In the genomic region with DNA sequence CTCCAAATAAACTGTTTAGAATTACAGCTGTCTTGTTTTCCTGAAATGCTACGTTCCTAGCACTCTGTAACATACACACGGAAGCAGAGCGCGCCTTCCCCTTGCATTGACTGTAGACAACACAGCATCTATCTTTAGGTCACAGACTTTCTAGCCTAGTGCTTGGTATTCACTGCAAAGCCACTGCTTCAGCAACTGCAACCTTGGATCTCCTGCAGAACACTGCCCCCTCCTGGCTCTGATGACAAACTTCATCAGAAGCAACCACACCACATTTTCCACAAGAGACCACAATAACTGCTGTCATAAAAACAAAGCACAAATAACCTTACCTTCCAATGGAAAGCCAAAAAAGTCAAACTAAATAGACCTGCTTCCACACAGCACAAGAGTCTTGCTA, we compare ENCODE assay signal across 8 mouse cellular contexts. TPM values are rescaled to one million over a fixed set of nuclear protein-coding genes. Genes with fewer than 3 reads are reported as not detected.
DNase-seq lines count a peak whose midpoint lies in the region; ATAC-seq and TF ChIP-seq lines count a peak whose summit lies in the region.

No protein-coding gene starts in this region.

- no peak overlapping the region for H3K9ac ChIP-seq in kidney, embryonic 16.5 days (replicated peaks; ENCODE audit: low read length)

- ATAC-seq in G1E (ENCODE audit: extremely low read depth, insufficient number of reproducible peaks, low FRiP score, poor library complexity, severe bottlenecking), result peak; percentile 35; the same call in 1 of the 2 replicates
- ATAC-seq in kidney, embryonic 16.5 days (ENCODE audit: low FRiP score, low TSS enrichment), result peak; percentile 57; the same call in 1 of the 2 replicates

- H3K9me3 ChIP-seq in G1E (replicated peaks), result no peaks in the 10 kb centered on the region
- no peaks in the 10 kb centered on the region for H3K9me3 ChIP-seq in kidney, embryonic 16.5 days (ENCODE audit: low read length)

- DNase-seq in adrenal gland, adult (ENCODE audit: inconsistent age in 2 of 2, low spot score in 1 of 2), result peak; percentile 42 to 80
- no peak for DNase-seq in adrenal gland, postnatal 4 days (ENCODE audit: low spot score in 2 of 2)
- DNase-seq in G1E (ENCODE audit: low spot score), result no peak
- DNase-seq in cerebellum, adult 9-10 months, result peak; percentile 78
- DNase-seq in gastrocnemius, adult 18-20 months (ENCODE audit: low spot score), result peak; percentile 64
- DNase-seq in lung, postnatal 10 days, result peak; percentile 66
- DNase-seq in right cerebral cortex, adult 18-20 months, result peak; percentile 62

- peaks cover 21% of the 10 kb centered on the region for H3K4me1 ChIP-seq in G1E (ENCODE audit: insufficient read depth, low read depth, low read length)
- no peaks in the 10 kb centered on the region for H3K4me1 ChIP-seq in kidney, embryonic 16.5 days (ENCODE audit: insufficient read depth, low read length)

- WGBS in kidney, embryonic 16.5 days, result 75% methylated on average over 4 of the region's 4 CpGs

- peaks cover 48% of the 10 kb centered on the region for H3K36me3 ChIP-seq in G1E (replicated peaks)
- H3K36me3 ChIP-seq in kidney, embryonic 16.5 days (ENCODE audit: insufficient read depth, low read length), result peaks cover 12% of the 10 kb centered on the region; the same call in 1 of the 2 replicates

- H3K27me3 ChIP-seq in G1E (ENCODE audit: insufficient read depth, low read length), result no peaks in the 10 kb centered on the region
- H3K27me3 ChIP-seq in kidney, embryonic 16.5 days (ENCODE audit: insufficient read depth, low read length), result no peaks in the 10 kb centered on the region

- no peak overlapping the region for H3K27ac ChIP-seq in kidney, embryonic 16.5 days (ENCODE audit: low read length)

- TF ChIP-seq CTCF in G1E (IDR thresholded peaks at IDR 0.05; ENCODE audit: low read depth, low read length), result peak; percentile 63

- no peak overlapping the region for H3K4me3 ChIP-seq in G1E (ENCODE audit: low read depth, low read length)
- H3K4me3 ChIP-seq in kidney, embryonic 16.5 days (ENCODE audit: low read length), result no peak overlapping the region

- H3K4me2 ChIP-seq in kidney, embryonic 16.5 days (replicated peaks; ENCODE audit: low read depth, low read length), result no peak overlapping the region

RNA-seq across cellular contexts. Expression of a gene that starts 17.2 kb away (rescaled TPM):
- total RNA-seq in adrenal gland, postnatal 4 days (2021), result 10 to 100 TPM; 40.0 to 41.1 TPM
- total RNA-seq in G1E (2014; fragmentation: Nextera tagmentation) (85.1 and 95.4 TPM in 2 replicates), G1E (2017) (46.4 and 55.1 TPM in 2 replicates)
- polyA plus RNA-seq in G1E (2012), result 89.0 and 94.5 TPM in 2 replicates
- total RNA-seq in gastrocnemius, adult 18-20 months (2021), result 10 to 100 TPM; 16.6 to 19.1 TPM
- 62.7 and 67.0 TPM in 2 replicates for polyA plus RNA-seq in kidney, embryonic 16.5 days (2015; fragmentation: Nextera tagmentation; extraction: Ambion mirVana)

Comparison
In these comparisons a context has a peak if more than half of its experiments do, and no peak if none do; other contexts are left out.
1. DNase-seq: peak in adrenal gland, adult (2 of 2), cerebellum, adult 9-10 months (single experiment), gastrocnemius, adult 18-20 months (single experiment), lung, postnatal 10 days (single experiment) and right cerebral cortex, adult 18-20 months (single experiment); none in adrenal gland, postnatal 4 days (0 of 2) and G1E (single experiment).